Mouse (Mus musculus) duodenum, adult 2 months (tissue): Measurements from ENCODE around the gene Ppp1r18. TPM values are rescaled to one million over a fixed set of nuclear protein-coding genes. Genes with fewer than 3 reads are reported as not detected.

Experiments used
- polyA plus RNA-seq: library from polyadenylated mRNA; depleted of rRNA; stranded (reverse); fragments of >200 nt; gene quantifications from 2 replicates; pipeline ENCODE4 v1.2.3, GENCODE M21; 2012; ENCODE audit warnings: low replicate concordance; rRNA removed

The Ppp1r18 gene
- polyA plus RNA-seq, result 16.2 and 25.7 TPM in 2 replicates

GRCm38 (mm10) chr17:35865481-35866280 lies at the start of gene Ppp1r18:
Gene Ppp1r18 (plus strand): TSS chr17:35865593.

GRCm38 (mm10) chr17:35821439-35822430 lies 43.7 kb upstream of the Ppp1r18 start, which contains the start of gene Ier3:
Gene Ier3 (plus strand): TSS chr17:35821684.

GRCm38 (mm10) chr17:35822964-35823937 lies 42.1 kb upstream of the Ppp1r18 start, which contains the start of gene Flot1:
Gene Flot1 (plus strand): TSS chr17:35823230.

GRCm38 (mm10) chr17:35838122-35838544 lies 27.3 kb upstream of the Ppp1r18 start, which contains the start of gene Tubb5:
Gene Tubb5 (minus strand): TSS chr17:35838306.

GRCm38 (mm10) chr17:35841076-35841950 lies 24.1 kb upstream of the Ppp1r18 start, which contains the start of gene Mdc1:
Gene Mdc1 (plus strand): TSS chr17:35841515.

GRCm38 (mm10) chr17:35861198-35861857 lies 4.1 kb upstream of the Ppp1r18 start, which contains the start of gene Nrm:
Gene Nrm (plus strand): TSS chr17:35861318.

GRCm38 (mm10) chr17:35879245-35880057 lies 14.1 kb downstream of the Ppp1r18 start, which contains the start of gene Dhx16:
Gene Dhx16 (plus strand): TSS chr17:35879819.

GRCm38 (mm10) chr17:35896781-35897643 lies 31.6 kb downstream of the Ppp1r18 start, which contains the start of gene 2310061I04Rik:
Gene 2310061I04Rik (minus strand): TSS chr17:35897431.

GRCm38 (mm10) chr17:35909919-35910369 lies 44.6 kb downstream of the Ppp1r18 start, which contains the start of gene Atat1:
Gene Atat1 (minus strand): TSS chr17:35910075.

GRCm38 (mm10) chr17:35916297-35917142 lies 51.1 kb downstream of the Ppp1r18 start, which contains the start of the genes Mrps18b and Ppp1r10:
Gene Mrps18b (minus strand): TSS chr17:35916389.
Gene Ppp1r10 (plus strand): TSS chr17:35916434.

Other genes with a start within 250 kb of the Ppp1r18 start
- 0.05 TPM in 1 of 2 replicates, not detected in the other for gene Gm9573, start 239.0 kb upstream of the Ppp1r18 start, polyA plus RNA-seq
- gene Mucl3, start 221.9 kb upstream of the Ppp1r18 start, polyA plus RNA-seq, result 0.17 and 64.7 TPM in 2 replicates
- gene Vars2, start 198.0 kb upstream of the Ppp1r18 start, polyA plus RNA-seq, result 32.7 and 37.8 TPM in 2 replicates
- 14.5 and 14.8 TPM in 2 replicates for gene Gtf2h4, start 191.9 kb upstream of the Ppp1r18 start, polyA plus RNA-seq
- 63.7 and 75.5 TPM in 2 replicates for gene Ddr1, start 161.0 kb upstream of the Ppp1r18 start, polyA plus RNA-seq
- gene Ier3, start 43.9 kb upstream of the Ppp1r18 start, polyA plus RNA-seq, result 20.3 and 22.3 TPM in 2 replicates
- gene Flot1, start 42.4 kb upstream of the Ppp1r18 start, polyA plus RNA-seq, result 39.8 and 40.1 TPM in 2 replicates
- 105 and 114 TPM in 2 replicates for gene Tubb5, start 27.3 kb upstream of the Ppp1r18 start, polyA plus RNA-seq
- gene Mdc1, start 24.1 kb upstream of the Ppp1r18 start, polyA plus RNA-seq, result 1.4 and 3.0 TPM in 2 replicates
- gene Nrm, start 4.3 kb upstream of the Ppp1r18 start, polyA plus RNA-seq, result 13.6 and 21.1 TPM in 2 replicates
- 36.5 and 59.4 TPM in 2 replicates for gene Dhx16, start 14.2 kb downstream of the Ppp1r18 start, polyA plus RNA-seq
- 180 and 283 TPM in 2 replicates for gene 2310061I04Rik, start 31.8 kb downstream of the Ppp1r18 start, polyA plus RNA-seq
- 47.1 and 64.0 TPM in 2 replicates for gene Atat1, start 44.5 kb downstream of the Ppp1r18 start, polyA plus RNA-seq
- 74.3 and 76.9 TPM in 2 replicates for gene Mrps18b, start 50.8 kb downstream of the Ppp1r18 start, polyA plus RNA-seq
- 25.8 and 36.2 TPM in 2 replicates for gene Ppp1r10, start 50.8 kb downstream of the Ppp1r18 start, polyA plus RNA-seq
- 60.3 and 89.7 TPM in 2 replicates for gene Abcf1, start 104.2 kb downstream of the Ppp1r18 start, polyA plus RNA-seq
- gene Gnl1, start 114.3 kb downstream of the Ppp1r18 start, polyA plus RNA-seq, result 17.2 and 34.2 TPM in 2 replicates
- 8.2 and 8.5 TPM in 2 replicates for gene Prr3, start 114.6 kb downstream of the Ppp1r18 start, polyA plus RNA-seq
- 1.2 and 1.9 TPM in 2 replicates for gene H2-T24, start 155.0 kb downstream of the Ppp1r18 start, polyA plus RNA-seq
- gene H2-T23, start 167.3 kb downstream of the Ppp1r18 start, polyA plus RNA-seq, result 247 and 672 TPM in 2 replicates
- gene H2-T22, start 177.2 kb downstream of the Ppp1r18 start, polyA plus RNA-seq, result 22.4 and 45.9 TPM in 2 replicates
- not detected in 2 replicates for gene Gm6034, start 177.4 kb downstream of the Ppp1r18 start, polyA plus RNA-seq
- 46.7 and 279 TPM in 2 replicates for gene Gm11127, start 192.8 kb downstream of the Ppp1r18 start, polyA plus RNA-seq